Mouse (Mus musculus) forebrain, embryonic 12.5 days (tissue): ENCODE results near the gene Cpb2. TPM values are rescaled to one million over a fixed set of nuclear protein-coding genes. Genes with fewer than 3 reads are reported as not detected.
A peak's percentile ranks its signal among the peaks of the same experiment; 100 is the strongest.

Source experiments
- ATAC-seq: fragments of 200-750 bp; cut with Nextera tagmentation; 2 replicates; pipeline ENCODE4 v1.8.0; 2017; ENCODE audit warnings: moderate TSS enrichment; ENCODE audit not compliant: low FRiP score
- H3K27ac ChIP-seq: fragments of 300-500 bp; sonication (generic); 2 replicates; pipeline ENCODE4 v1.5.1; 2016; ENCODE audit warnings: mild to moderate bottlenecking
- H3K27me3 ChIP-seq: fragments of 300-500 bp; sonication (generic); 2 replicates; pipeline ENCODE4 v1.6.1; 2016; ENCODE audit warnings: mild to moderate bottlenecking
- H3K36me3 ChIP-seq: fragments of 300-500 bp; sonication (generic); replicated peaks from 2 replicates; pipeline ENCODE4 v1.6.1; 2016; ENCODE audit warnings: mild to moderate bottlenecking
- H3K4me1 ChIP-seq: fragments of 300-500 bp; sonication (generic); 2 replicates; pipeline ENCODE4 v1.6.1; 2016
- H3K4me2 ChIP-seq: fragments of 300-500 bp; sonication (generic); 2 replicates; pipeline ENCODE4 v1.6.1; 2016; ENCODE audit warnings: mild to moderate bottlenecking, moderate library complexity
- H3K4me3 ChIP-seq: fragments of 300-500 bp; sonication (generic); replicated peaks from 2 replicates; pipeline ENCODE4 v1.5.1; 2016; ENCODE audit warnings: mild to moderate bottlenecking
- H3K9ac ChIP-seq: fragments of 300-500 bp; sonication (generic); 2 replicates; pipeline ENCODE4 v1.6.1; 2016; ENCODE audit warnings: mild to moderate bottlenecking
- H3K9me3 ChIP-seq: fragments of 300-500 bp; sonication (generic); 2 replicates; pipeline ENCODE4 v1.6.1; 2016
- WGBS: fragments of 180-500 bp; shearing (Covaris S2); methylation state at CpG from one replicate; pipeline ENCODE4 v1.1.7; 2016; 5-methylcytosine and 5-hydroxymethylcytosine counted together
- polyA plus RNA-seq: library from polyadenylated mRNA; unstranded; fragments of >200 nt; fragmentation: Nextera tagmentation; extraction: Ambion mirVana; gene quantifications from 2 replicates; pipeline ENCODE4 v1.2.1, GENCODE M21; 2016

Cpb2 gene
- not detected in 2 replicates for polyA plus RNA-seq

- 93% methylated on average over 5 of the region's 5 CpGs for WGBS
- H3K4me2 ChIP-seq = no peak within 1 kb of the TSS
- H3K4me1 ChIP-seq = peaks cover 4% of the 10 kb centered on the region; the same call in 1 of the 2 replicates
- H3K9me3 ChIP-seq = no peaks in the 10 kb centered on the region
- no peaks in the 10 kb centered on the region; the same call in 1 of the 2 replicates for H3K27me3 ChIP-seq
- no peak within 1 kb of the TSS for H3K9ac ChIP-seq
- ATAC-seq = no peak
- H3K36me3 ChIP-seq = no peaks in the 10 kb centered on the region
- no peak within 1 kb of the TSS for H3K27ac ChIP-seq
- no peak within 1 kb of the TSS for H3K4me3 ChIP-seq
Observed at GRCm38 (mm10) chr14:75242087-75242486, at the start of gene Cpb2. Gene Cpb2 (plus strand): TSS chr14:75242287.

GRCm38 (mm10) chr14:75192427-75192826, 49.7 kb upstream of the Cpb2 start:
- Histone ChIP-seq H3K36me3 (no peaks in the 10 kb centered on the region), H3K9me3 (no peaks in the 10 kb centered on the region), H3K4me3 (no peak overlapping the region), H3K9ac (no peak overlapping the region), H3K4me1 (no peaks in the 10 kb centered on the region), H3K4me2 (no peak overlapping the region), H3K27ac (no peak overlapping the region), H3K27me3 (no peaks in the 10 kb centered on the region)
- 90% methylated on average over 10 of the region's 10 CpGs for WGBS
- ATAC-seq = no peak

GRCm38 (mm10) chr14:75192858-75193257, 49.2 kb upstream of the Cpb2 start:
- ATAC-seq = no peak
- Histone ChIP-seq H3K36me3 (no peaks in the 10 kb centered on the region), H3K9me3 (no peaks in the 10 kb centered on the region), H3K27me3 (no peaks in the 10 kb centered on the region), H3K27ac (no peak overlapping the region), H3K4me1 (no peaks in the 10 kb centered on the region), H3K9ac (no peak overlapping the region), H3K4me2 (no peak overlapping the region), H3K4me3 (no peak overlapping the region)
- 90% methylated on average over 10 of the region's 10 CpGs for WGBS

GRCm38 (mm10) chr14:75195530-75195929, 46.6 kb upstream of the Cpb2 start:
- H3K9ac ChIP-seq = no peak overlapping the region
- no peak overlapping the region for H3K4me3 ChIP-seq
- H3K36me3 ChIP-seq = no peaks in the 10 kb centered on the region
- H3K27me3 ChIP-seq = no peaks in the 10 kb centered on the region
- H3K4me2 ChIP-seq = no peak overlapping the region
- H3K9me3 ChIP-seq = no peaks in the 10 kb centered on the region
- H3K27ac ChIP-seq = no peak overlapping the region
- 93% methylated on average over 5 of the region's 5 CpGs for WGBS
- no peaks in the 10 kb centered on the region for H3K4me1 ChIP-seq
- no peak for ATAC-seq

GRCm38 (mm10) chr14:75197027-75197426, 45.1 kb upstream of the Cpb2 start:
- no peak overlapping the region for H3K9ac ChIP-seq
- 39% methylated on average over 5 of the region's 5 CpGs for WGBS
- no peak; the same call in 1 of the 2 replicates for ATAC-seq

GRCm38 (mm10) chr14:75197660-75198059, 44.4 kb upstream of the Cpb2 start:
- Histone ChIP-seq H3K27ac (no peak overlapping the region), H3K36me3 (no peaks in the 10 kb centered on the region), H3K27me3 (no peaks in the 10 kb centered on the region), H3K4me3 (no peak overlapping the region), H3K4me2 (no peak overlapping the region), H3K4me1 (no peaks in the 10 kb centered on the region), H3K9ac (no peak overlapping the region), H3K9me3 (no peaks in the 10 kb centered on the region)
- ATAC-seq = 0 out of 2 replicates have a peak, but pooled peaks have one; percentile 17
- WGBS = 67% methylated on average over 7 of the region's 7 CpGs

More at GRCm38 (mm10) chr14:75197027-75197426, 45.1 kb upstream of the Cpb2 start:
- H3K36me3 ChIP-seq = no peaks in the 10 kb centered on the region
- H3K27me3 ChIP-seq = no peaks in the 10 kb centered on the region
- no peaks in the 10 kb centered on the region for H3K4me1 ChIP-seq
- H3K9me3 ChIP-seq = no peaks in the 10 kb centered on the region
- no peak overlapping the region for H3K4me2 ChIP-seq
- no peak overlapping the region for H3K4me3 ChIP-seq
- no peak overlapping the region for H3K27ac ChIP-seq

GRCm38 (mm10) chr14:75205363-75206051, 36.6 kb upstream of the Cpb2 start:
- Histone ChIP-seq H3K4me2 (no peak overlapping the region), H3K27me3 (no peaks in the 10 kb centered on the region), H3K9me3 (no peaks in the 10 kb centered on the region), H3K4me1 (no peaks in the 10 kb centered on the region), H3K9ac (no peak overlapping the region), H3K4me3 (no peak overlapping the region), H3K36me3 (no peaks in the 10 kb centered on the region), H3K27ac (no peak overlapping the region)
- 86% methylated on average over 6 of the region's 6 CpGs for WGBS
- no peak for ATAC-seq

GRCm38 (mm10) chr14:75206307-75206706, 35.8 kb upstream of the Cpb2 start:
- Histone ChIP-seq H3K9ac (no peak overlapping the region), H3K36me3 (no peaks in the 10 kb centered on the region), H3K4me2 (no peak overlapping the region), H3K9me3 (no peaks in the 10 kb centered on the region), H3K27me3 (no peaks in the 10 kb centered on the region), H3K4me3 (no peak overlapping the region), H3K27ac (no peak overlapping the region), H3K4me1 (no peaks in the 10 kb centered on the region)
- ATAC-seq = no peak
- WGBS = 93% methylated on average over 4 of the region's 4 CpGs

GRCm38 (mm10) chr14:75208572-75209151, 33.4 kb upstream of the Cpb2 start:
- Histone ChIP-seq H3K9ac (no peak overlapping the region), H3K4me1 (no peaks in the 10 kb centered on the region), H3K27ac (no peak overlapping the region), H3K36me3 (no peaks in the 10 kb centered on the region), H3K4me3 (no peak overlapping the region), H3K27me3 (no peaks in the 10 kb centered on the region), H3K4me2 (no peak overlapping the region), H3K9me3 (no peaks in the 10 kb centered on the region)
- WGBS = 77% methylated on average over 6 of the region's 6 CpGs
- ATAC-seq = no peak

- 0 out of 2 replicates have a peak overlapping the region, but pooled peaks have one; percentile 13 for H3K27ac ChIP-seq
- H3K4me2 ChIP-seq = no peak overlapping the region
- peaks cover 3% of the 10 kb centered on the region for H3K4me1 ChIP-seq
- H3K9me3 ChIP-seq = no peaks in the 10 kb centered on the region
- ATAC-seq = no peak
- H3K4me3 ChIP-seq = no peak overlapping the region
- H3K36me3 ChIP-seq = no peaks in the 10 kb centered on the region
- 87% methylated on average over 11 of the region's 11 CpGs for WGBS
- no peak overlapping the region for H3K9ac ChIP-seq
- H3K27me3 ChIP-seq = no peaks in the 10 kb centered on the region
Observed at GRCm38 (mm10) chr14:75213752-75214151, 28.3 kb upstream of the Cpb2 start.

- H3K4me3 ChIP-seq = no peak overlapping the region
- peak; percentile 12; the same call in 1 of the 2 replicates for ATAC-seq
- no peaks in the 10 kb centered on the region for H3K27me3 ChIP-seq
- H3K4me2 ChIP-seq = no peak overlapping the region
- peak overlapping the region; percentile 82 for H3K27ac ChIP-seq
- 79% methylated on average over 2 of the region's 2 CpGs for WGBS
- H3K36me3 ChIP-seq = no peaks in the 10 kb centered on the region
- peaks cover 15% of the 10 kb centered on the region for H3K4me1 ChIP-seq
- no peaks in the 10 kb centered on the region for H3K9me3 ChIP-seq
- no peak overlapping the region for H3K9ac ChIP-seq
Observed at GRCm38 (mm10) chr14:75218843-75219242, 23.2 kb upstream of the Cpb2 start.

- ATAC-seq = peak; percentile 77
- Histone ChIP-seq H3K9ac (no peak overlapping the region), H3K36me3 (no peaks in the 10 kb centered on the region), H3K9me3 (no peaks in the 10 kb centered on the region), H3K27me3 (no peaks in the 10 kb centered on the region), H3K27ac (peak overlapping the region; percentile 82), H3K4me2 (no peak overlapping the region), H3K4me3 (no peak overlapping the region), H3K4me1 (peaks cover 15% of the 10 kb centered on the region)
- 58% methylated on average over 5 of the region's 5 CpGs for WGBS
Observed at GRCm38 (mm10) chr14:75219250-75219913, 22.7 kb upstream of the Cpb2 start.
